Mouse (Mus musculus) adipocyte (in vitro differentiated cells): ENCODE measurements around the gene Pias1.
A peak's percentile ranks its signal among the peaks of the same experiment; 100 is the strongest.

Source experiments
- DNase-seq: peaks from one replicate; pipeline ENCODE4 v3.0.0-alpha.2; 2016; ENCODE audit warnings: low spot score

Pias1 gene

GRCm38 (mm10) chr9:62987824-62988223, at the start of gene Pias1:
TSS of gene Pias1 (minus strand) at chr9:62987924.
- no peak for DNase-seq

GRCm38 (mm10) chr9:63035431-63035830, 47.7 kb upstream of the Pias1 start:
- DNase-seq = no peak

DNA sequence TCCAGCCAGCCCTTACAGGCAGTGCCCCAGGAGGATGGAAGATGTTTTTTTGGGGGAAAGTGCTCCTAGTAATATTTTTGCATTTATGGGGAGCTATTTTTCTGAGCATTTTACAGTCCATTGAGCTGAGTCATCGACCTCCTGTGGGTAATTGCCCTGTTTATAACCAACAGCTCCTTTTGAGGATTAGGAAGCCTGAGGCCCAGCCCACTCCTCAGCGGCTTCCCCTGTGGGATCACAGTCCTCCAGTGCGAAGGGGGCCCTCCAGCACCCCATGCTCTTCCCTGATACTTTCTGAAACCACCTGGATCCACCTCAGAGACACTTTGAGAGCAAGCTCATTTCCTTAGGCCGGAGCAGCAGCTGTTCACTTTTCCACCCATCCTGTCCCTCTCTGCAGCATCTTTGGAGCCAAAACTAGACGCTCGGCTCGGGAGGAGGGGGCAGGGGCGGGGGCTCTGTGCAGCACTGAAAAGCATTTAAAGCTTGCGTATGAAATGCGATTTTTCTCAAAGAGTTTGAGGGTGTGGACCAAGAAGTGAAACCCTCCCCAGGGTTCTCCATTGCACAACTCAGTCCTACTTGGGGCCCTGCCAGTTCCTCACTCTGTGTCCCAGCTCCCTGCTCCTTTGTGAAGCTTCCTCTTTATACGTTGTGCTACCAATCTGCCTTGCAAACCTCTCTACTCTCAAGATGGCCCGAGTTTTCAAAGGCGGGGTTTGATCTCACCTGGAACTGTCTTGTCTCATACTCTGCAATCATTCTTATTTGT, 43.5 kb upstream of the Pias1 start:
- DNase-seq = peak; percentile 85

- DNase-seq = no peak
Observed at GRCm38 (mm10) chr9:63022486-63022885, 34.8 kb upstream of the Pias1 start.

DNA sequence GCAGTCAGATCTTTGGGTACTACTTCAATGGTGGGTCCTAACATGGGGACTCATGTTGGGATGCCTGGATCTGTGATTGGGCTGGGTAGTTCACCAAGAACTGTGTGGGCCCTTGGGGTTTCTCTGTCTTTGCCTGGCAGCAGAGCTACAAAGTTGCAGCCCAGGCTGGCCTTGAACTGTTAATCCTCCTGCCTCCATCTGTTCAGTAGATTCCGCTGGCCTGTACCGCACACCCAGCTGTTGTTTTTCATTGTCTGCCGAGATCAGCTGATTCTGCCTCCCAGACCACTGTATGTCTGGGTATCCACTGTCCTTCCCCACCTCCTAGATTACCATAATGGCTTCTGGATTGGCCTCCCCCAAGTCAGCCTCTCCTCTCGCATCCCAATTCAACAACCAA, 19.6 kb upstream of the Pias1 start:
- no peak for DNase-seq

DNA sequence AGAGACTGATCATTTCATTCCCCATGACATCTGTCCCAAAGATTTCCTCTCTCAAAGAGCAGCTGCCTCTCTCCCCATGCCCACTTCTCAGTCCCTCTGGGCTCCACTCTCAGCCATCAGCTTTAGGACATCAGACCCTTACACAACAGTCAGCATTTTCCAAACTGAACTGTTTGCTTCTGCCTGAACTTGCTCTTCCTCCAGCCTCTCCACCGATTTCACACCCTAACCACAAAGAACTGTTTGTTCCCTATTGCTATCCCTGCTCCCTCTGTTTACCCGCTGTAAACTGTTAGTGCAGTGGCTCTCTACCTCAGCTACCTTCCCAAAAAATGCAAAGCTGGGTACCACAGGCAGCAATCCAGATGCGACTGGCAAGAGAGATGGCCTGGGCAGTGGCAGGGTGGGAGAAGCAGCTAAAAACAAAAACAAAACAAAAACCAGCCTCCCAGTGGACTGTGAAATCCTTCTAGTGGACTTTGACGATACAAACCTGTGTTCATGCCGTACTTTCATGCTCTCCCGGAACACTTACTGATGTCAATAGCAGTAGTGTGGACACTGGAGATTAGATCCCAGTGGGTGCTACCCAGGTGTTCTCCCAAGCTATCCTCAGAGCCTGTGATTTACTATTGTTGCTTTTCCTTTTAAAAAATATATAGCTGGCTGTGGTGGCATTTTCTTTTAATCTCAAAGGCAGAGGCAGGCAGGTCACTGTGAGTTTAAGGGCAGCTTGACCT, 18.5 kb upstream of the Pias1 start:
- no peak for DNase-seq

GRCm38 (mm10) chr9:62998561-62998960, 10.8 kb upstream of the Pias1 start:
- DNase-seq = no peak

DNA sequence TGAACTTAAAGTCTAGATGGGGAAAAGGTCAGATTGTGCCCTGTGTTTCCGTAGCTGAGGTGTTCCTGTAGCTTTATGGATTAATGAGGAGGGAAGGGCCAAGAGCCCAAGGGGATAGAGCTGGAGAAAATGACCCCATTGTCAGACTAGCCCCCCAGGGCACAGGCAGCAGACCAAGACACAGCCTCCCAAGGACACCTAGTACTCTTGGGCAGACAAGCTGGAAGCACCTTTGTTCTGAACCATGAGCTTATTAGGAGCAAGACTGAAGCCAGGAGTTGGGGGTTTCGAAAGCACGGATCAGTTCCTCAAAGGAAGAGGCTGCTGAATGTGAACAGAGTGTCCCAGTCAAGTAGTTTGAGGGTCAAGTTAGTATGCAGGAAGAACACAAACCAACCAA, 9.9 kb upstream of the Pias1 start:
- DNase-seq = no peak

GRCm38 (mm10) chr9:62995186-62995585, 7.5 kb upstream of the Pias1 start:
- DNase-seq = no peak

GRCm38 (mm10) chr9:62990134-62990533, 2.4 kb upstream of the Pias1 start:
- DNase-seq = no peak

- DNase-seq = peak; percentile 94
Observed at GRCm38 (mm10) chr9:62980777-62981202, 6.9 kb downstream of the Pias1 start.

GRCm38 (mm10) chr9:62980162-62980776, 7.5 kb downstream of the Pias1 start:
- peak; percentile 19 for DNase-seq

DNA sequence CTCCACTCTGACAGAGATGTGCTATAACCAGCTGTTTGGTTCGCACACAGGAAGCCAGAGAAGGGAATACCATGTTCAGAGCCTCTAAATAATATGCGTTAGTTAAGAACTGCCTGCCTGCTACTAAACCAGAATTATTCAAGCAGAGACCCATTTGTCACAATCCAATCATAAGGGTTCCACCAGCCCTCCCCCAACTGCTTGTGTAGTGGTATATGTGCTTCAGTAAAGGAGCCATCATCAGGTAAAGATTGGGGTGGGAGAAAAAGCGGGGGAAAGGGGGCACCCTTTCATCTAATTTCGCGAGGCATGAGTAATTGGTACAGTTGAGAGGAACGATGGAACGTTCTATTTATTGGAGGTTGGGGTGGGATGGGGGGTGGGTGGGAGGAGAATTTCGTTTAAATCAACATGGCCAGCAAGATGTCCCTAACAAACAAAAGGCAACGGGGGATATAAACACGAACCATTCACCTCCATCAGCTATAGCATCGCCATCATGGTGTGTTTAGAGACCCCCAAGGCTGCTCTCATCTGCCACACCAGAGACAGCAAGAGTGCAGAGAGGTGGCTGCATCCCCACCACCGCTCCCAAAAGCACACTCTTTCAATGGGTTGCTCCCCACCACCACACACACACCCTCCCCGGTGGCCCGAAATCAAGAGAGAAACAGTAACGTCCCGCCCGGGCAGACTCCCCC, 8.1 kb downstream of the Pias1 start:
- DNase-seq = no peak

GRCm38 (mm10) chr9:62977152-62977551, 10.6 kb downstream of the Pias1 start:
- no peak for DNase-seq

DNA sequence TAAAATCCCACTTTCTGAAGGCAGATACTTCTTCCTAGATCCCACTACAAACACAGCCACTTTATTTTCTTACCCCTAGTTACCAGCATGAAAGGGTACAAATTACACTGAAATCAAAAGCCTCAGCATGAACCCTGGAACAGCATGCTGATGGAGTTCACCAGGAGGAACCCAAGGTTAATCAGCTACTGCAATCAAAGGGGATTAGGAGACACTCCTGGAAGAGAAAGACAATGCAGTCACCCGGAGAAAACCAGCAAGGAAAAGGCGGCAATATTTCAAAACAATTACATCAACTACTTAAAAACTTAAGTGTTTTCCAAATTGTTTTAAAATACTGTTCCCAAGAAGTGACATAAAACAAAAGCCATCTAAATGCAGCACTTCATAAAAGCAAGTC, 11.9 kb downstream of the Pias1 start:
- no peak for DNase-seq

- no peak for DNase-seq
Observed at GRCm38 (mm10) chr9:62974439-62974838, 13.3 kb downstream of the Pias1 start.

- DNase-seq = peak; percentile 32
Observed at GRCm38 (mm10) chr9:62972073-62972745, 15.5 kb downstream of the Pias1 start.

DNA sequence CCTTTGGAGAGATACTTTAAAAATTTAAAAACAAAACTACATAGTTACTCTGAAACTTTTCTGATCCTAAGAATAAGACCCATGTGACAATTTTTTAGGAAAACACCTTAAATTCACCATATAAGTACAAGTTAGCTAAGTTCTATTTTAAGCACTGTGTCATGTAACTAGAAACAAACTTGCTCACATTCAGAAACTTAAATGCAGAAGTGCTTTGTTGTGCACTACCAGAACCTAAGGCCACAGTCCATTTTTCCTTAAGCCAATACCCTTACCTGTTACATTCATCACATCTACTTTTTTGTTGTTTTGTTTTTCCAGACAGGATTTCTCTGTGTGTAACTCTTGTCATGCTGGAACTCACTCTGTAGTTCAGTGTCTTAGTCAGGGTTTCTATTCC, 17.4 kb downstream of the Pias1 start:
- no peak for DNase-seq

GRCm38 (mm10) chr9:62966018-62966417, 21.7 kb downstream of the Pias1 start:
- no peak for DNase-seq

DNA sequence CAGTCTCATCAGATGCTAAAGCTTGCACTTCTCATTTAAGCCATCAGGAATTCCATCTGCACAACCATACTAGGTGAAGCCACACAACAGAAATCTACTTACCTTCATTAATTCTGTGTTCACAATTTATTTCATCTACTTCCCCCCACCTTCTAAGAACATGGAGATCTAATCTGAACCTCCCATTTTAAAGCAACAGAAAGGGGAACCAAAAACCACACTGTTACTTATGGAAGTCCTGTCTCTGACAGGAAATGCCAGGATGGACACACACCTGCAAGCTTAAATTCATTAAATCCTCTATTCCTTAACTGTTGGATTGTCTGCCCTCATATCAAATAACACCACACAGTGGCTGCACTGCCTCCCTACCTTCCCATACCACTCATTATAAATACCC, 35.0 kb downstream of the Pias1 start:
- DNase-seq = no peak

DNA sequence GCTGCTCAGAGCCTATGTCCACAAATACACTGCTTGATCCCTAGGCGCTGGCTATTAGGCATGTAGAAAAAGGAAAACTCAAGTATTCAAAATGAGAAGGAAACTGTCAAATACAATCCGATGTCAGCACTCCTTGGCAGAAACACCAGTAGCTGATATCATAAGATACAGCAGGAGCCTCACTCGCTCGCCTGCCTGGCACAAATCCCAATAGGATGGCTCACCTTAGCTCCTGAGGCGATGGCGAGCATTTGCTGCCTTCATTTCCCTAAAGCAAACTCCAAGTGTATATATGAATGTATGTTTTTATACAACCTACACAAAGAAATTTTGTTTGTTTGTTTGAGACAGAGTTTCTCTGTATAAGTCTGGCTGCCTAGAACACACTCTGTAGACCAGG, 42.4 kb downstream of the Pias1 start:
- DNase-seq = no peak

DNA sequence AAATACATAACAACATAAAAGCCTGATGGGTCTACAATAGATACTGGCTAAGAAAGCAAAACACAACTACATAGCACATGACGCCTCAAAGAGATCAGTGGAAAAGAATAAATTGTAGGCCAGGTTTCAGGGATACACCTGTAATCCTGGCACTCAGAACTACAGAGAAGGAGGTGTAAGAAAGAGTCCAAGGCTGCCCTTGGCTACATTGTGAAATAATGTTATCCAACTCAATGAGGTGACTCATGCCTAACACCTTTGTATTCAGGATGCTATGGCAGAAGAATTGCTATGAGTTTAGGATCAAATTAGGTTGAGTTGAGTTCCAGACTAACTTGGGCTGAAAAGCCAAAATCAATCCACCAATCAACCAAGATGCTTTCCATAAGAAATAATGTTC, 43.7 kb downstream of the Pias1 start:
- no peak for DNase-seq
